Mouse (Mus musculus) bone marrow, adult 2 months (tissue): ENCODE results near the gene Copz1. TPM values are rescaled to one million over a fixed set of nuclear protein-coding genes. Genes with fewer than 3 reads are reported as not detected.
"Not testable (repeated sequence)": the region's sequence is repeated elsewhere in the genome, so short reads cannot be mapped to it uniquely, and the experiment has no call there.

Experiments used
- H3K27ac ChIP-seq: fragments of 200-500 bp; 2 replicates; pipeline ENCODE4 v1.5.1; 2012; ENCODE audit warnings: low read depth, mild to moderate bottlenecking, control low read depth, inconsistent platforms, low read length; ENCODE audit not compliant: control insufficient read depth, poor library complexity, insufficient read depth
- H3K4me1 ChIP-seq: fragments of 200-500 bp; 2 replicates; pipeline ENCODE4 v1.6.1; 2011; ENCODE audit warnings: low read length; ENCODE audit not compliant: control insufficient read depth, insufficient read depth
- H3K4me3 ChIP-seq: fragments of 200-500 bp; replicated peaks from 2 replicates; pipeline ENCODE3; 2011; ENCODE audit warnings: mild to moderate bottlenecking, low read depth, low read length, control low read depth; ENCODE audit not compliant: control insufficient read depth
- CTCF ChIP-seq: fragments of 200-500 bp; IDR thresholded peaks from 2 replicates; pipeline ENCODE4 v1.5.1; 2011; ENCODE audit warnings: low read length, control low read depth; ENCODE audit not compliant: control insufficient read depth, insufficient read depth
- POLR2A ChIP-seq: fragments of 200-500 bp; IDR thresholded peaks from 2 replicates; pipeline ENCODE4 v1.6.1; 2011; ENCODE audit warnings: low read depth, mild to moderate bottlenecking, control low read depth, low read length, borderline replicate concordance; ENCODE audit not compliant: control insufficient read depth
- WGBS: fragments of 180-500 bp; shearing (Covaris S2); methylation state at CpG from one replicate; pipeline ENCODE4 v1.1.7; 2018; 5-methylcytosine and 5-hydroxymethylcytosine counted together
- polyA plus RNA-seq: library from polyadenylated mRNA; stranded (reverse); fragments of >200 nt; gene quantifications from 2 replicates; pipeline ENCODE4 v1.2.4, GENCODE M21; 2011; ENCODE audit warnings: low replicate concordance; ENCODE audit not compliant: missing spikeins, insufficient read depth, insufficient read length

Gene Copz1
- polyA plus RNA-seq, 1 experiment: 155 TPM

DNA sequence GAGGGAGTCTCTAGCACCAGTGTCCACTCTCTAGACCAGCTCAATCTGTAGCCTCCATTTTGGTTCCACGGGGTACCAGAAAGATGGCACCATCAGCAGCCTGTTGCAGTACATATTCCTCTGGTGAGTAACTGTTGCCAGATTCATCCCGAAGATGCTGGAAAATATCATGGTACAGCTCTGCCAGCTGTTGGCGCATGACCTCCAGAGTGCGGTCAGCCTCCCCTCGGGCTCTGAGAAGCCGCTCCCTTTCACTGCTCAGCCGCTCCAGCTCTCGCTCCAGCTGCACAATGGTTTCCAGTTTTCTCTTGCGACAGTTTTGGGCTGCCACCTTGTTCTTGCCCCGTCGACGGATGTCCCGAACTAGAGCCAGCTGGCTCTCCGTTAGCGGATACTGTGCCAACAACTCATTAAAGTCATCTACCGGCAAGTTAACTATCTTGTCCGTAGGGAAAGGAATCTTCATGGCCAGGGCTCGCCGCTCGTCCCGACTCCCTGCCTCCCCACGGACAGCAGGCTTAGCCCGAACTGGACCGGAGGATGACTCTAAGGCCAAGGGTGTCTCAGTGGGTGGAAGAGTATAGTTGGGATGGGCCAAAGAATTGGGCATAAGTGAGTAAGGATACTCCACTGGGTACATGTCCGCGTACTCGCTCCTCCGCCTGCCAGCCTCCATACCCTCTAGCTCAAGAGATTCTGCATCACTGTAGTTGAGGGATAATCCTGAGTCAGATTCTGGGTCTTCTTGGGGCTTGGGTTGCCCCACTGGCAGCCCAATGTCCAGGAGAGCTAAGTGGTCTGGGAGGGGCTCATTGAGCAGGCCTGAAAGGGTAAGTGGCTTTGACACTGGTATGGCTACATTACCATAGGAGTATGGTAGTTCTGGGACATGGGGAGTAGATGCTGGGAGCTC is 23.9 kb upstream of the Copz1 start:
- WGBS: 82% methylated on average over 28 of the region's 28 CpGs
- Histone ChIP-seq H3K27ac (no peak overlapping the region), H3K4me3 (no peak overlapping the region)

GRCm38 (mm10) chr15:103249511-103249910 is 23.0 kb upstream of the Copz1 start:
- WGBS: 83% methylated on average over 6 of the region's 6 CpGs
- H3K4me3 ChIP-seq, H3K27ac ChIP-seq: not testable (repeated sequence)

More for the DNA sequence above, 23.9 kb upstream of the Copz1 start:
- peaks cover 1% of the 10 kb centered on the region; the same call in 1 of the 2 replicates for H3K4me1 ChIP-seq
- peak; percentile 24; the same call in 1 of the 2 replicates for TF ChIP-seq POLR2A
- TF ChIP-seq CTCF: no peak

DNA sequence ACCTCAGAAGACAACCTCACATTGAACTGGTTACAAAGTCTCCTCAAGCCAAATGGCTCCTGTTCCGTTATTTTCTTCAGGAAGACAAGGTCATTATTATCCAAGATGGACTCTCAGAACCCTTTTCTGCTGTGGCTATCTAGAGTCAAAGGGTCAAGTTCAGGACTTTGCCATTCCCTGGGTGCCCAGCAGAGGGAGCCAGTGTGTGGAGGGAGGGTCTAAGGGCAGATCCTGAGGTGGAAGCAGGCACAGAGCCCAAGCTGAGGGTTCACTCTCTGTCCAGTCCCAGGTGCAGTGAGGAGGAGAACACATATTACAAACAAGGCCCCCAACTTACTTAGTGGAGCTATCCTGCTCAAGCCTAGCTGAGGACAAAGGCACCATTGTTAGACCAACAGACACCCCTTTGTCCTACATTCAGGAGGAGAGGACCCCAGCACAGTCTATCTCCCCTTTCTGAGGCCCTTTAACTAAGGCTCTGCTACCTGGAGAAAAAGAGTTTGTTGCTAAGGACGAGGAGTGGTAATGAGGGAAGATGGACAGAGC is 22.2 kb upstream of the Copz1 start:
- peak overlapping the region; percentile 75 for H3K27ac ChIP-seq
- WGBS: 26% methylated on average over 2 of the region's 2 CpGs
- peak; percentile 99 for TF ChIP-seq CTCF
- TF ChIP-seq POLR2A: no peak
- peak overlapping the region; percentile 65 for H3K4me3 ChIP-seq
- H3K4me1 ChIP-seq: peaks cover 1% of the 10 kb centered on the region; the same call in 1 of the 2 replicates

More at GRCm38 (mm10) chr15:103249511-103249910, 23.0 kb upstream of the Copz1 start:
- not testable (repeated sequence) for H3K4me1 ChIP-seq

DNA sequence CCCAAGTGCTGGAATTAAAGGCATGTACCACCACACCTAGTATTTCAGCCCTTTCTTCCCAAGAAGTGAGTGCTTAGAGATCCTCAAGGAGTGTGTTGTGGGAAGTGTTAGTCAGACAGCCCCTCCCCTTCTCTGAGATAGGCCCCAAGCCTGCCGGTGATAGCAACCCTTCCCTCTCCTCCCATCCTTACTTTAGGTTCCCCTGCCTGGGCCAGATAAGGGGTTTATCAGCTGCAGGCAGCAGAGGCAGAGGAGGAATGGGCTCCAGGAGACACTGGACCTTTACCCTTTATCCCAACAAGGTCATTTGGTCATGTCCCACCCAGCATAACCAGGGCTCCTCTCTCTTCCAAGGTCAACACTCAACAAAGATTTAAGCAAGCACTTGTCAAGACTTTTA is 20.9 kb upstream of the Copz1 start:
- no peak for TF ChIP-seq CTCF
- TF ChIP-seq POLR2A: 0 out of 2 replicates have a peak, but pooled peaks have one; percentile 32
- 4% methylated on average over 1 of the region's 1 CpGs for WGBS
- Histone ChIP-seq H3K4me1 (peaks cover 2% of the 10 kb centered on the region; the same call in 1 of the 2 replicates), H3K4me3 (peak overlapping the region; percentile 66), H3K27ac (peak overlapping the region; percentile 81)

GRCm38 (mm10) chr15:103252660-103253059 is 19.9 kb upstream of the Copz1 start:
- H3K4me1 ChIP-seq: peaks cover 3% of the 10 kb centered on the region; the same call in 1 of the 2 replicates
- TF ChIP-seq CTCF (no peak), POLR2A (no peak)
- WGBS: 1% methylated on average over 3 of the region's 3 CpGs
- peak overlapping the region; percentile 81 for H3K4me3 ChIP-seq
- peak overlapping the region; percentile 86; the same call in 1 of the 2 replicates for H3K27ac ChIP-seq

- H3K4me3 ChIP-seq: peak overlapping the region; percentile 81
- peaks cover 3% of the 10 kb centered on the region; the same call in 1 of the 2 replicates for H3K4me1 ChIP-seq
- WGBS: 5% methylated on average over 1 of the region's 1 CpGs
- TF ChIP-seq POLR2A: no peak
- TF ChIP-seq CTCF: no peak
- peak overlapping the region; percentile 86 for H3K27ac ChIP-seq
Measured at GRCm38 (mm10) chr15:103253352-103253751, 19.2 kb upstream of the Copz1 start.

DNA sequence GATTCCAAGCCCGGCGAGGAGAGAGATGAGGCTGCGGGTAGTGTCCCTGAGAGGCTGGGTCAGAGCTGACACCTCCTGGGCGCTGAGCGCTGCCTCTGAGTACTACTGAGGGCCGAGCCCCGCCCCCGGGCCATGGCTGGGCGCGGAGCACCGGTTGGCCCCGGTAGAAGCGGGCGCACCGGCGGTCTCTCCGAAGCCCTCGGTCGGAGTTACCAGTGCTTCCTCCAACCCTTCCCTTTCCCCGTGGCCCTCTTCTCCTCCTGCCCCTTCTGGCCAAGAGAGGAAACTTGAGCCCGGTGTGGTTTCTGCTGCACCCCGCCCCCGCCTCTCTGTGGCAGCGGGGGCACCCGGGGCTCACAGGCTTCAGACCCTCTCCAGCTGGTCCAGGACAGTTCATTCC is 17.3 kb upstream of the Copz1 start:
- peak overlapping the region; percentile 90 for H3K4me3 ChIP-seq
- peak; percentile 97 for TF ChIP-seq POLR2A
- TF ChIP-seq CTCF: peak; percentile 41
- peaks cover 4% of the 10 kb centered on the region for H3K4me1 ChIP-seq
- H3K27ac ChIP-seq: peak overlapping the region; percentile 98
- under 1% methylated on average over 25 of the region's 25 CpGs for WGBS
